ENCODE assay signal across 23 mouse cellular contexts in genomic region chr7:125622741-125623685, GRCm38 (mm10). TPM values are rescaled to one million over a fixed set of nuclear protein-coding genes. Genes with fewer than 3 reads are reported as not detected.
DNase-seq lines count a peak whose midpoint lies in the region; ATAC-seq and TF ChIP-seq lines count a peak whose summit lies in the region.
"Had no signal": no experiment of that assay in that cellular context is flagged by ENCODE, and none has a peak within 500 bp of the region (broad histone marks: within the 10 kb centered on the region; RNA-seq: fewer than 3 reads in every experiment).

No protein-coding gene starts in this region.

- no peak for TF ChIP-seq CTCF in liver, postnatal 0 days (IDR thresholded peaks at IDR 0.05; ENCODE audit: low read depth)
- TF ChIP-seq CTCF in CH12.LX (conservative IDR thresholded peaks at IDR 0.05 in 1 of 2, IDR thresholded peaks at IDR 0.05 in 1 of 2; ENCODE audit: low read depth in 2 of 2, low read length in 2 of 2) = no peak

- intact Hi-C loops in gastrocnemius, postnatal 14 days (cut with DNase I; ENCODE audit: low total_unique reads) = no loop called here

- dilution Hi-C loops in CH12.LX (cut with MboI; ENCODE audit: extremely low pct_ligation_motif_present, extremely low pct_unique_long_range_greater_than_20kb, low sequenced_read_pairs) = no loop called here

- TF ChIP-seq EP300 in liver, postnatal 0 days (IDR thresholded peaks at IDR 0.05; ENCODE audit: low read depth) = no peak
- TF ChIP-seq EP300 in CH12.LX (IDR thresholded peaks at IDR 0.05; ENCODE audit: low read length) = no peak

- no peak for ATAC-seq in liver, postnatal 0 days
- no peak for ATAC-seq in liver, embryonic 11.5 days (replicated peaks; ENCODE audit: low FRiP score)
- ATAC-seq: hindbrain, embryonic 16.5 days; intestine, embryonic 15.5 days; midbrain, embryonic 13.5 days had no signal

- H3K79me2 ChIP-seq in CH12.LX (replicated peaks; ENCODE audit: control insufficient read depth, extremely low read depth, insufficient read depth, poor library complexity, severe bottlenecking) = peaks cover 93% of the 10 kb centered on the region

- no peak overlapping the region for H3K9ac ChIP-seq in liver, postnatal 0 days (replicated peaks)
- H3K9ac ChIP-seq in liver, embryonic 11.5 days (ENCODE audit: low read depth, low read length) = no peak overlapping the region
- no peak overlapping the region for H3K9ac ChIP-seq in CH12.LX (ENCODE audit: insufficient read depth, low read depth)
- H3K9ac ChIP-seq: intestine, embryonic 15.5 days; liver, embryonic 13.5 days; midbrain, embryonic 13.5 days had no signal

- H3K4me1 ChIP-seq in liver, postnatal 0 days (ENCODE audit: insufficient read depth) = 0 out of 2 replicates have a peak, but pooled peaks cover 5% of the 10 kb centered on the region
- H3K4me1 ChIP-seq in liver, embryonic 11.5 days (replicated peaks; ENCODE audit: control insufficient read depth, insufficient read depth, low read length) = no peaks in the 10 kb centered on the region
- peaks cover 30 to 98% of the 10 kb centered on the region in 2 experiments for H3K4me1 ChIP-seq in CH12.LX (ENCODE audit: control insufficient read depth in 1 of 2, insufficient read depth in 2 of 2)
- H3K4me1 ChIP-seq in brown adipose tissue, adult 24 weeks (ENCODE audit: control insufficient read depth, insufficient read depth, insufficient read length, low read length) = peaks cover 3% of the 10 kb centered on the region; the same call in 1 of the 2 replicates
- H3K4me1 ChIP-seq: intestine, embryonic 15.5 days; liver, embryonic 13.5 days; midbrain, embryonic 13.5 days had no signal

- peak; percentile 26; the same call in 1 of the 2 replicates for TF ChIP-seq POLR2A in CH12.LX (IDR thresholded peaks at IDR 0.05; ENCODE audit: low read depth, low read length)

- TF ChIP-seq RAD21 in CH12.LX (IDR thresholded peaks at IDR 0.05; ENCODE audit: low read depth, low read length) = no peak

- no peaks in the 10 kb centered on the region for H3K36me3 ChIP-seq in liver, postnatal 0 days (replicated peaks; ENCODE audit: insufficient read depth, low read length)
- H3K36me3 ChIP-seq in liver, embryonic 11.5 days (ENCODE audit: control insufficient read depth, insufficient read depth, low read length) = no peaks in the 10 kb centered on the region
- H3K36me3 ChIP-seq in CH12.LX (replicated peaks in 1 of 2; ENCODE audit: control insufficient read depth in 1 of 2, insufficient read depth in 1 of 2, low read length in 1 of 2) = peaks cover 93 to 99% of the 10 kb centered on the region in 2 experiments
- H3K36me3 ChIP-seq: hindbrain, embryonic 10.5 days; intestine, embryonic 15.5 days; liver, embryonic 13.5 days; midbrain, embryonic 13.5 days had no signal

- no peaks in the 10 kb centered on the region for H3K27me3 ChIP-seq in liver, postnatal 0 days (ENCODE audit: insufficient read depth, low read length)
- H3K27me3 ChIP-seq in liver, embryonic 11.5 days (replicated peaks; ENCODE audit: control insufficient read depth, insufficient read depth, low read length) = no peaks in the 10 kb centered on the region
- no peaks in the 10 kb centered on the region for H3K27me3 ChIP-seq in CH12.LX (replicated peaks)
- H3K27me3 ChIP-seq: intestine, embryonic 15.5 days; liver, embryonic 13.5 days; midbrain, embryonic 13.5 days had no signal

- no peak overlapping the region for H3K4me2 ChIP-seq in liver, postnatal 0 days (ENCODE audit: low read depth, low read length)
- H3K4me2 ChIP-seq in liver, embryonic 11.5 days = no peak overlapping the region
- no peak overlapping the region for H3K4me2 ChIP-seq in CH12.LX (ENCODE audit: insufficient read depth, low read depth, poor library complexity, severe bottlenecking)
- H3K4me2 ChIP-seq: heart, embryonic 11.5 days; intestine, embryonic 15.5 days; liver, embryonic 13.5 days; midbrain, embryonic 13.5 days had no signal

- 64% methylated on average over 7 of the region's 7 CpGs for WGBS in liver, postnatal 0 days (ENCODE audit: insufficient replicate concordance)
- WGBS in liver, embryonic 11.5 days = 60% methylated on average over 7 of the region's 7 CpGs

- in situ Hi-C loops in CH12.LX (cut with MboI; ENCODE audit: low pct_ligation_motif_present, low pct_unique_long_range_greater_than_20kb, low sequenced_read_pairs) = no loop called here

- no peak for DNase-seq in liver, postnatal 0 days
- no peak for DNase-seq in liver, embryonic 11.5 days (ENCODE audit: low spot score)
- DNase-seq in CH12.LX (ENCODE audit: extremely low read depth) = no peak
- peak; percentile 59 for DNase-seq in lung, postnatal 36 days
- DNase-seq in kidney, adult 9 months = no peak
- DNase-seq in gastrocnemius, postnatal 14 days = no peak
- DNase-seq: adrenal gland, postnatal 14 days; B cell, adult 2 months; cerebellum, adult 11 months; cerebellum, adult 9-11 months; kidney, postnatal 25 days; layer of hippocampus, postnatal 36 days; liver, embryonic 13.5 days; spleen, adult 18-20 months; thymus, postnatal 25 days had no signal

- H3K9me3 ChIP-seq in liver, postnatal 0 days (ENCODE audit: low read length) = no peaks in the 10 kb centered on the region
- H3K9me3 ChIP-seq in liver, embryonic 11.5 days (ENCODE audit: control insufficient read depth, low read length) = no peaks in the 10 kb centered on the region
- H3K9me3 ChIP-seq in CH12.LX (replicated peaks; ENCODE audit: low read length) = peaks cover 2% of the 10 kb centered on the region
- H3K9me3 ChIP-seq: hindbrain, embryonic 10.5 days; intestine, embryonic 15.5 days; liver, embryonic 13.5 days; midbrain, embryonic 13.5 days had no signal

- H3K27ac ChIP-seq in liver, postnatal 0 days (ENCODE audit: low read depth) = 0 out of 2 replicates have a peak overlapping the region, but pooled peaks have one; percentile 39
- H3K27ac ChIP-seq in liver, embryonic 11.5 days (ENCODE audit: low read depth, low read length) = no peak overlapping the region
- H3K27ac ChIP-seq in CH12.LX (ENCODE audit: insufficient read depth, low read depth) = peak overlapping the region; percentile 26; the same call in 1 of the 2 replicates
- H3K27ac ChIP-seq in brown adipose tissue, adult 24 weeks (replicated peaks; ENCODE audit: low read depth, low read length) = peak overlapping the region; percentile 8; the same call in 1 of the 2 replicates
- H3K27ac ChIP-seq: hindbrain, embryonic 10.5 days; intestine, embryonic 15.5 days; layer of hippocampus, adult 2 months; liver, embryonic 13.5 days; midbrain, embryonic 13.5 days had no signal

- H3K4me3 ChIP-seq in liver, postnatal 0 days (ENCODE audit: low read depth, low read length) = no peak overlapping the region
- no peak overlapping the region for H3K4me3 ChIP-seq in liver, embryonic 11.5 days (ENCODE audit: low read depth, low read length)
- H3K4me3 ChIP-seq in CH12.LX (replicated peaks in 1 of 3; ENCODE audit: low read depth in 2 of 3, low read length in 2 of 3, poor library complexity in 1 of 3) = no peak overlapping the region
- no peak overlapping the region for H3K4me3 ChIP-seq in brown adipose tissue, adult 24 weeks (ENCODE audit: insufficient read depth, low read depth, low read length)
- H3K4me3 ChIP-seq: hindbrain, embryonic 10.5 days; intestine, embryonic 15.5 days; layer of hippocampus, adult 2 months; liver, embryonic 13.5 days; midbrain, embryonic 13.5 days had no signal

TF ChIP-seq in CH12.LX, 34 proteins besides CTCF, POLR2A, EP300 and RAD21:
- TF ChIP-seq POLR2AphosphoS2 (IDR thresholded peaks at IDR 0.05; ENCODE audit: low read depth, low read length) (peak; percentile 33; the same call in 1 of the 2 replicates), ZMIZ1 (IDR thresholded peaks at IDR 0.05; ENCODE audit: low read depth, low read length) (0 out of 2 replicates have a peak, but pooled peaks have one; percentile 13), TCF12 (IDR thresholded peaks at IDR 0.05; ENCODE audit: low read depth, low read length) (no peak)

RNA-seq across cellular contexts. Expression of gene Il21r, which starts 19.8 kb away (rescaled TPM):
- polyA plus RNA-seq in liver, postnatal 0 days (2015; fragmentation: Nextera tagmentation; extraction: Ambion mirVana) = 0.70 TPM in 2 replicates
- polyA plus RNA-seq in liver, embryonic 11.5 days (2014; fragmentation: Nextera tagmentation; extraction: Ambion mirVana) = 0.81 and 1.1 TPM in 2 replicates
- 129 and 142 TPM in 2 replicates for total RNA-seq in CH12.LX (2012; rRNA removed)
- 95.5 and 103 TPM in 2 replicates for total RNA-seq in CH12.LX (2014; rRNA removed)
- 191 and 252 TPM in 2 replicates for polyA plus RNA-seq in CH12.LX (2012; ENCODE audit: insufficient read length, low read depth)
- polyA plus RNA-seq in brown adipose tissue, adult 24 weeks (2012; ENCODE audit: insufficient read depth, insufficient read length, missing spikeins) = 0.58 TPM in 1 of 2 replicates, not detected in the other
- total RNA-seq in gastrocnemius, postnatal 14 days (2021) = under 1 TPM; 0.09 to 0.10 TPM
- total RNA-seq: MEL had no signal

Comparison
In these comparisons a context has a peak if more than half of its experiments do, and no peak if none do; other contexts are left out.
1. RNA of gene Il21r, which starts 19.8 kb away (polyA plus RNA-seq): 191 to 252 TPM in CH12.LX; 0.81 to 1.1 TPM in liver, embryonic 11.5 days, 0.70 TPM in liver, postnatal 0 days and 0.58 TPM in brown adipose tissue, adult 24 weeks; every median in the first group is over 10 times any median in the second.